Mouse (Mus musculus) CD4-positive naive resting alpha-beta T cell, adult 76 days (primary cell): Measurements from ENCODE around the gene Dhdh. TPM values are rescaled to one million over a fixed set of nuclear protein-coding genes. Genes with fewer than 3 reads are reported as not detected.

Experiments used
- total RNA-seq: library from RNA; stranded (reverse); gene quantifications from one replicate; pipeline ENCODE4 v1.2.4, GENCODE M21; 2023

Dhdh gene
- total RNA-seq: 1.8 TPM

GRCm38 (mm10) chr7:45488293-45489204 lies at the start of gene Dhdh:
TSS of gene Dhdh (minus strand) at chr7:45488805.

GRCm38 (mm10) chr7:45525809-45526473 lies 37.3 kb upstream of the Dhdh start, which contains the start of the genes Ppp1r15a and Plekha4:
TSS of gene Ppp1r15a (minus strand) at chr7:45526268.
TSS of gene Plekha4 (plus strand) at chr7:45526330.

GRCm38 (mm10) chr7:45509912-45510787 lies 21.5 kb upstream of the Dhdh start, which contains the start of gene Nucb1:
TSS of gene Nucb1 (minus strand) at chr7:45510406.

GRCm38 (mm10) chr7:45486761-45487415 lies 1.7 kb downstream of the Dhdh start, which contains the start of gene Gm45808:
TSS of gene Gm45808 (minus strand) at chr7:45486811.

GRCm38 (mm10) chr7:45481374-45481927 lies 7.2 kb downstream of the Dhdh start, which contains the start of gene Tulp2:
TSS of gene Tulp2 (plus strand) at chr7:45481877.

GRCm38 (mm10) chr7:45466283-45467089 lies 22.1 kb downstream of the Dhdh start, which contains the start of gene Bax:
TSS of gene Bax (minus strand) at chr7:45466898.

GRCm38 (mm10) chr7:45459564-45460140 lies 29.0 kb downstream of the Dhdh start, which contains the start of gene Ftl1:
TSS of gene Ftl1 (minus strand) at chr7:45459884.

GRCm38 (mm10) chr7:45437521-45438276 lies 50.9 kb downstream of the Dhdh start, which contains the start of gene Ruvbl2:
TSS of gene Ruvbl2 (minus strand) at chr7:45438096.

GRCm38 (mm10) chr7:45434203-45435015 lies 54.2 kb downstream of the Dhdh start, which contains the start of gene Gys1:
TSS of gene Gys1 (plus strand) at chr7:45434844.

Other genes with a start within 250 kb of the Dhdh start
- gene Cd37, start 249.7 kb downstream of the Dhdh start, total RNA-seq: 344 TPM
- not detected for gene Slc6a16, start 247.7 kb downstream of the Dhdh start, total RNA-seq
- gene Slc6a21, start 211.3 kb downstream of the Dhdh start, total RNA-seq: not detected
- 8.1 TPM for gene Trpm4, start 155.0 kb downstream of the Dhdh start, total RNA-seq
- not detected for gene Hrc, start 153.5 kb downstream of the Dhdh start, total RNA-seq
- gene Ppfia3, start 121.8 kb downstream of the Dhdh start, total RNA-seq: 0.26 TPM
- gene Lin7b, start 118.2 kb downstream of the Dhdh start, total RNA-seq: not detected
- gene Snrnp70, start 93.1 kb downstream of the Dhdh start, total RNA-seq: 741 TPM
- gene Kcna7, start 83.2 kb downstream of the Dhdh start, total RNA-seq: not detected
- not detected for gene Ntf5, start 75.1 kb downstream of the Dhdh start, total RNA-seq
- gene Lhb, start 68.0 kb downstream of the Dhdh start, total RNA-seq: not detected
- 6.8 TPM for gene Gys1, start 54.0 kb downstream of the Dhdh start, total RNA-seq
- gene Ruvbl2, start 50.7 kb downstream of the Dhdh start, total RNA-seq: 48.1 TPM
- 649 TPM for gene Ftl1, start 28.9 kb downstream of the Dhdh start, total RNA-seq
- 78.4 TPM for gene Bax, start 21.9 kb downstream of the Dhdh start, total RNA-seq
- gene Tulp2, start 6.9 kb downstream of the Dhdh start, total RNA-seq: not detected
- gene Gm45808, start 2.0 kb downstream of the Dhdh start, total RNA-seq: not detected
- 61.9 TPM for gene Nucb1, start 21.6 kb upstream of the Dhdh start, total RNA-seq
- gene Ppp1r15a, start 37.5 kb upstream of the Dhdh start, total RNA-seq: 681 TPM
- gene Plekha4, start 37.5 kb upstream of the Dhdh start, total RNA-seq: 1.2 TPM
- not detected for gene Hsd17b14, start 66.1 kb upstream of the Dhdh start, total RNA-seq
- gene Bcat2, start 81.3 kb upstream of the Dhdh start, total RNA-seq: 65.6 TPM
- not detected for gene Fgf21, start 126.7 kb upstream of the Dhdh start, total RNA-seq
- gene Fut1, start 128.5 kb upstream of the Dhdh start, total RNA-seq: not detected
- gene Izumo1, start 133.0 kb upstream of the Dhdh start, total RNA-seq: not detected
- 0.73 TPM for gene Rasip1, start 138.7 kb upstream of the Dhdh start, total RNA-seq
- not detected for gene Mamstr, start 151.2 kb upstream of the Dhdh start, total RNA-seq
- gene Fut2, start 177.6 kb upstream of the Dhdh start, total RNA-seq: not detected
- gene Ntn5, start 195.2 kb upstream of the Dhdh start, total RNA-seq: not detected
- gene Sec1, start 205.6 kb upstream of the Dhdh start, total RNA-seq: not detected
- 8.1 TPM for gene Car11, start 211.0 kb upstream of the Dhdh start, total RNA-seq
- 29.5 TPM for gene Dbp, start 216.3 kb upstream of the Dhdh start, total RNA-seq
- gene Rpl18, start 226.7 kb upstream of the Dhdh start, total RNA-seq: 2,694 TPM
- gene Sphk2, start 229.2 kb upstream of the Dhdh start, total RNA-seq: 21.3 TPM
- 1.5 TPM for gene Fam83e, start 232.4 kb upstream of the Dhdh start, total RNA-seq
- gene Spaca4, start 237.0 kb upstream of the Dhdh start, total RNA-seq: not detected